Mouse (Mus musculus): Measurements from ENCODE around the gene Srebf1.

Srebf1 gene

DNA sequence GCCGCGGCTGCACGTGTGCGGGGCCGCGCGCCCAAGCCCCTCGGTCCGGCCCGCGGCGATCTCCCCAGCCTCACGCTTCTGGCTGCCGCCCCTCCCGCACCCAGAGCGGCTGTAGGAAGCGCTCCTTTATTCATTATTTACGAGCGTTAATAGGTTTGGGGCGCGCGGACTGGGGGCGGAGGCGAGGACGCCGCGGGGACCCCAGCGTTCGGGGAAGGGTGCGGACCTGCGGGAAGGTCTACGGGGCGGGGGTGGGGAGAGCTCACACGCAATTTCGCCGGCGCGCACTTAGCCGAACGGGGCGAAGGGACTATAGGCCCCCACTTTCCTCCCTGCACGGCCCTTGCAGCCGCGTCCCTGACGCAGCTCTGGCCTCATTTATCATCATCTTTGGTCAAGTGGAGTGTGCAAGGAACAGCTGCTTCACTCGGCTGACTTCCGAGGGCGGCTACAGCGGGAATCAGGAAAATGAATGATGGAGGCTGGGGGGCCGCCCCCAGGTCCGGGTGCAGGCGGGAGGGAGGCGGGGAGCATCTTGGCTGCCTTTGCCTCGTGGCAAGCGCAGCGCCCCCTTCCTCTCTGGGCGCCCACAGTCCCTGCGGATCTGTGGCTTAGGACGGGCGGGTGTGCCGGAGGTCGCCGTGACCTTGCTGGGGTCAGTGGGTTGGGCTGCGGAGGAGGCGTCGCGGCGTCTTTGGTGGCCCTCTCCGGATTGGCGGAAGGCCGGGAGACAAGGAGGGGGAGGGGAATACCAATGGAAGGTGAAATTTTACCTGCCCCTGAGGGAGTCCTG, 46.0 kb downstream of the Srebf1 start:
- WGBS: under 1% methylated on average over 71 of the region's 71 CpGs

DNA sequence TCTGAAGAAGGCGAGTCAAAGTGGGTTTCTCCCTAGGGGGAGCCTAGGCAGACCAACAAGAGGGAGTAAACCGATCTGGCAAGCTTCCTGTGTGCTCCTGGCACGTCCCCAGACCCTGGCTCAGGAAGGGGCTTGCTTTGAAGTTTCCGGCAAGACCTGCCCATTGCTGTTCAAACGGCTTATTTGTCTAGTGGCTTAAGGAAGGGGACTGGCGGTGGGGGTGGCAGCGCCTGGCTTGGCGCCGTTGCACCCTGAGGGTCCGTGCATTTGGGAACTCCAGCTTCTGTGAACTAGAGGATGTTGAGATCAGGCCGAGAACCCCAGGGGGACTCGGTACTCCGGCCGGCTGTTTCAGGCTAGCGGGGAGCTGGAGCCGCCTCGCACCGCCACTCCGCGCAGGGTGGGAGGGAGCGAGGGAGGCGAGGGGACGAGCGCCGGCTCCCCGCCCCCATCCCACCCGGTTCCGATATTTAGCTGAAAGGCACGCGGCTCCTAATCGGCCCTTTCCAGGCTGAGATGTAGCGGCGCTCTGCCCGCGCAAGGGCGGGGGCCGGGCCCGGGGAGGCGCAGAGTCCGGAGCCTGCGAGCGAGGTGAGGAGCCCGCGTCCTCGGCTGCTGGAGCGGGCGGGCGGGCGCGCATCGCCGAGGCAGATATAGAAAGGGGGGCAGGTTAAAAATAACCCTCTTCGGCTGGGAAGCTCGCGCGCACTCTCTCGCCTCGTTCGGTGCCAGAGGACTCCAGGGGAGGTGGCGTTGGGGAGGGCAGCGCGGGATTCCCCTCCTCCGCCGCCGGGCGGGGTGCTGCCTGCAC, 46.8 kb downstream of the Srebf1 start:
- 1% methylated on average over 66 of the region's 66 CpGs for WGBS

DNA sequence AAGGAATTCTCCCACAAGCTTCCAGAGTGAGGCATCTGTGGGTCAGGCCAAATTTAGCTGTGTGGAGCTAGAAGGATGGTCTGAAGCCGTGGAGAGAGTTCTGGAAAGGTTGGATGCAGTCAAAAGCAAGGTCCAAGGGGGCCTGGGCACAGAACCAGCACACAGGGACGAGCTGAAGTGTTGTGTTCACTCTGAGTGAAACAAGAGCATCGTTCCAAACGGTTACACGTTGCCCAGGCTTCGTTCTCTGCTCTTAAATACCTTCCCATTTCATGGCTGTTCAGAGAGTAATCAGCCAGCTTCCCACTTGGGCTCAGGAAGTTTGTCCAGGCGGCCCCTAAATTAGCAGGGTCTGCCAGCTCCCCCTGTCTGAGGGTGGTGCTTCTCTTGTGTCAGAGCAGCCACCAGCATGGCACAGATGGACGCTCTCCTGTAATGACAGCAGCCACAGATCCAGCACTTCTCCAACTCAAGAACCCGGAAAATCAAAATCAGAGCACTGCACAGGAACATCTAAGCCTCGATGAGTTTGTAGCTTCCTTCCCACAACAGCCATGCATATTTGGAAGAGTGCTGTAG, 48.7 kb downstream of the Srebf1 start:
- WGBS: 24% methylated on average over 10 of the region's 10 CpGs

DNA sequence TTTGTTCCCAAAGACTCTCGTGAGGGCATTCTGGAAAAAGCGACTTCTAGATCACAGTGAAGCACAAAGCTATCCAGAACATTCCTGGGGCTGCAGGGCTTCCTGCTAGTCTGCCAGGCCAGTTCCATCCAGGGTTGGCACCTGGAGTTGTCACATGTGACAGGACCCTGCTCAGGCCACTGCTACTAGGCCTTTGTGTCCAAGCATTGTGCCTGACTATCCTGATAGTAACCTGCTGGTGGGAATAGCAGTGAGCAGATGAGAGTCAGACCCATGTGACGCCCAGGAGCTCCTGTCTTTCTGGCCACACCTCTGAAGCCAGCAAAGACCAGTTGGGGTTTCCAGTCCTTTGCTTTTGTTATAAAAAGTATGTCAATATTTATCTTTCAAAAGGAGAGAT, 50.3 kb downstream of the Srebf1 start:
- WGBS: 82% methylated on average over 3 of the region's 3 CpGs

DNA sequence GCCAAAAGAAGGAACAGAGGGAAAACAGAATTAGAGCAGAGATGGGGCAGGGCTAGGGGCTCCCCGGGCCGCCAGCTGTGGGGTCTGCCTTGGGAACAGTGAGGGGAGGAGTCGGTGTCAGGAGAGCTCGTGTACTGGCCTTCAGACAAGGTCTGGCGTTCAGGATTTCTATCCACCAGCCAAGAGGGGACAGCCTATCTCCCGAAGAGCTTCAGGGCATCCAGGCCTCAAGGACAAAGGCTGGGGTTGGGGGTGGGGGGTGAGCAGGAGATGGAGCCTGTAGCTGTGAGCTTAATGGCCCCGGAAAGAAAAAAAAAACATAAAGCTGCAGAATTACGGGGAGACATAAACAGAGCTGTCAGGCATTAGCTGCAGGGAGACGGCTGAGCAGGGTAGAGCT, 53.6 kb downstream of the Srebf1 start:
- WGBS: 27% methylated on average over 9 of the region's 9 CpGs

DNA sequence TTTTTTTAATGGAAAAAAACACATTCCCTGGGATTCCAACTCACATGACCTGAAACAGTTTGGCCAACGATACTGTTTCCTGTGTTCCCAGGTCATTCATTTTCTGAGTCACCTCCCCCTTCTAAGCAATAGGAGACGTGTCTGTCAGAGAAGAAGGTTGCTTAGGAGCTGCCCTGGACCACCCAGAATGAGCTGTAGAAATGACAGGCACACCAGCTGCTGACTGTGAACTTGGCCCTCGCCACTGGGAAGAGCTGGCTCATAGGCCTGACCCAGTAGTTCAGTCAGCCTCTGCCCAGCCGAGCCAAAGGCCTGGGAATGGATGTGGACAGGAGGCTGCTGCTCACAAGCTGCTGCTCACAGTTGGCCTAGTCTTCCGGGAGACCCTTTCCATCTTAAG, 57.3 kb downstream of the Srebf1 start:
- WGBS: 50% methylated on average over 5 of the region's 5 CpGs

DNA sequence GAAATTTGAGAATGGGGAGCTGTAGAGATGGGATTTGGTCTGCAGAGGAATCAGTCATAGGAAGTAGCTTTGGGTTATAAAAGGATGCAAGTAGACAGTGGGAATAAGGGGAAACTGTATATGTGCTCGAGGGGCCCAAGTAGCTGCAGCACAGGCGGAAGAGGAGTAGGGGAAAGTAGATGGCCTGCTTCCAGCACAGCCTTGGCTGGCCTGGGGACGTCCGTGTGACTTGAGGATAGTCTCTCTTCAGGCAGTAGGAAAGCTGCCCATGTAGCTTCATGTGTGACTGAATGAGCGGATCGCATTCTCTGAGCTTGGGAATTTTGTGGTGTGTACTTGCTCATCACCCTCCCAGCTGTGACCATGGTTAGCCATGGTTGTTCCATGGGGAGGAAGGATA, 57.9 kb downstream of the Srebf1 start:
- WGBS: 57% methylated on average over 6 of the region's 6 CpGs

DNA sequence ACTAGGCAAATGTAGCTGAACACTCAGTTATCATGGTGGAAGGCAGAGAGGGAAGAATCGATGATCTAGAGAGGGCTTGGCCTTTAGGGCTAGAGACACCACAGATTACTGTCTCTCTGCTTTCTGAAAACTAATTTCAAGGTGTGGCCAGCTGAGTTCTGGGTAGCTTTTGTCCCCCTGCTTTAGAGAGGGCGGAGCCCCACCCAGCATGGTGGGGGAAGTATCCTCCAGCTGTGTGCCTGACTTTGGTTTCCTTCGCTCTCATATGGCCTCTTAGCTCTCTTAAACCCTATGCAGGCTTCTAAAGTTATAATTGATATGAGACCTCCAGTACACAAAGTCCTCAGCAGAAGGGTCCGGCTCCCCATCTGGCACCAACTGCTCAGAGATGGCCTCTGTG, 59.0 kb downstream of the Srebf1 start:
- WGBS: 96% methylated on average over 4 of the region's 4 CpGs

DNA sequence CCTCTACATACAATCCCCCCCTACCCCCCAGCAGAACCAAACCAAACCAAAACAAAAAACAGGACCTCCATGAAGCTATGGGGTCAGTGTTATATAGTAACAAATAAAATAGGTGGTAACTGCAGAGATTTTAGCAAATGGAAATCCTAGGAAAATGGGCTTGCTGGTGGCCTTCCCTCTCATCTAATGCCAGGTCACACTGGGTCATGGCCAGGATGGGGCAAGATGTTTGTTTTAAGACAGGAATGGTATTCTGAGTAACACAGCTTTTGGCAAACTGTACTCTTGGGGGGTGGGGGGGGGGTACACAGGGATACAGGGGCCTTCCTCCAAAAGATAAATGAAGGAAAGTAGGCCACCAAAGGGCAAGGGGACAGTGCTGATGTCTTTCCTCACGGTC, 59.8 kb downstream of the Srebf1 start:
- WGBS: 75% methylated on average over 1 of the region's 1 CpGs

DNA sequence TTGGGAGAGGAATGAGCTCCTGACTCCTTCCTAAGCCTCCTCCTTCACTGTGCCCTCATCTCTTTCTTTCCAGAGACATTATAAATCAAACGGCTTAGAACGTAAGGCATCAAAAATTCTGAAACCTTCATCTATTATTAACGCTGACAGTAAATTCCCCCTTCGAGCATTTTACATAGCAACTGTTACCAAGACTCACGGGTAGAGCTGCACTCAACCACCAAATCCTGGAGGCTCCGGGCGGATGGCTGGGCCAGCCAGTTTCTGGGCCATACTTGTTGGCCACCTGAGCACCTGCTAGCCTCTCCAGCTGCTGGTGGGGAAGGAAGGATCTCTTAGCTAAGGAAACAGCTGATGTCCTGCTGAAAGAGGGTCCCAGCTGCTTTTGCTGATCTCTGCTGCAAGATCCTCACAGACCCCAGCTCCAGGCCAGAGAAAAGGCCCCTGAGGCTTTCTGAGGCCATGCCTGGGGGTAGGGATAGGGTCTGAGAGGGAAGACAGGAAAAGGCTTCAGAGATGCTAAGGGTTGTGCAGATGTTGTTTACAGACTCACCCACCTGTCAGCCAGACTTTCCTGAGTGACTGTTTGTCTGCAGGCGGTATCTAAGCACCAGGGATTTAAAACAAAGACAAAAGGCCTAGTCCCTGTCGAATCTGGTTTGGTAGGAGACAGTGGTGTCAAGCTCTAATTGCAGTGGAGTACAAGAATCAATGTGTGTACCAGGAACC, 61.1 kb downstream of the Srebf1 start:
- WGBS: 46% methylated on average over 9 of the region's 9 CpGs

DNA sequence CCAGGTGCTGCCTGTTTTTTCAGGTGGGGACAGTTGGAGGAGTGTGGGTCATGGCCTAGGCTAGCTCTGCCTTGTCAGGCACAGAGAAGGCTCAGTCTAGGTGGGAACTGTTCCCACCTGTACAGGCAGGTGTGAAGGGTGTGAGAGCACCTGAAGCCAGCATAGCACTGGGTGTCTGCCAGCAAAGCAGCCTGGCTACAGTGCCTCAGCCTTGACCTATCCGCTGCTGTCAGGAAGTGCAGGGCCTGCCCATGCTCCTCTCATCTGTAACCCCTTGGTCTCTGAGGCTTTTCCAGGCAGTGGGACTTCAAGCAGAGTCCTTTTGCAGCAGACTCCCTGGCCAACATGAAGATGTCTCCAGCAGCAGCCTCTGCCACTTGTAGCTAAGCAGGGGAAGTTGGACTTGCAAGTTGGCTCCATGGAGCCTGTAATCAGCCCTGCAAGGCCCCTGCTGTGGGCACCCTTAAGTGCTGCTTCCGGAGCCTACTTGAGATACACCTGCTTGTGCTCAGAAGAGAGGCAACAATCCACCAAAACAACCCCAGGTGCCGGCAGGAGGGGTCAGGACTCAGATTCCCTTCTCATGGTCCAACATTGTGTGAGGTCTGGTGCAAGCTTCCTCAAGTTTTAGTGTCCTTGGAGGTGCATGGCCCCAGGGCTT, 61.8 kb downstream of the Srebf1 start:
- 69% methylated on average over 3 of the region's 3 CpGs for WGBS

DNA sequence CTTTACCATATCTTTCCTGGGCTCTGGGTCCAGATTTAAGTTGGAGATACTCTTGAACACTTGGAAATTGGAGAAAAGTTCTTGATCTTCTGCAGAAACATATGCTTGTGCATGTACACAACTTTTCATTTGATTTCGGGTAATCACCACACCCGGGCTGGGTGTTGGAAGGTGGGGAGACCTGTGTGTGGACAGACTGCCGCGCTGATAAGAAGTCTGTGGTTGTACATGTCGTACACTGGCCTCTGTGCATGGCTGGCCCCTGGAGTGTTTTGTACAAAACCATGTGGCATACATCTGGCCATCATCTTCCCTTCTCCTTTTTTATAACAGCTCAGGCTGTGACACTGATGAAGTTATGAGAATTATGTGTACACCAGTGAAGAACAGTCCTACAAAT, 62.4 kb downstream of the Srebf1 start:
- 91% methylated on average over 5 of the region's 5 CpGs for WGBS

DNA sequence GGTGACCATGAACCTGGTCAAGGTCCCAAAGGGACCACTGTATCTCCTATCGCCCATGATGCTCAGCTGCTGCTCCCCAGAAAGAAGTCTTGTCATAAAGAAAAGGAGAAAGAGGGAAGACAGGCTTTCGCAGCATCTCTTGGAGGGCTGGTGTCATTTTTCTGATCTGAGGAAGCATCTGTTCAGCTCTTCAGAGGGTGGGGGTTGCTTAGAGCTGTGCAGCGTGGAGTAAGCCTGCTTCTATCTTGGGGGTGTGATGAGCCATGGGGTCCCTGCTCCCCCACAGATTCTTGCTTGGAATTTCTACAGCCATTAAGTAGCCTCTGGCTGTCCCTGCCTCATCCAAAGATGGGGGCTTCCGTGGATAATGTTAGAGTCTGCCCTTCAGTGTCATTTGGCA, 64.1 kb downstream of the Srebf1 start:
- WGBS: 56% methylated on average over 4 of the region's 4 CpGs

DNA sequence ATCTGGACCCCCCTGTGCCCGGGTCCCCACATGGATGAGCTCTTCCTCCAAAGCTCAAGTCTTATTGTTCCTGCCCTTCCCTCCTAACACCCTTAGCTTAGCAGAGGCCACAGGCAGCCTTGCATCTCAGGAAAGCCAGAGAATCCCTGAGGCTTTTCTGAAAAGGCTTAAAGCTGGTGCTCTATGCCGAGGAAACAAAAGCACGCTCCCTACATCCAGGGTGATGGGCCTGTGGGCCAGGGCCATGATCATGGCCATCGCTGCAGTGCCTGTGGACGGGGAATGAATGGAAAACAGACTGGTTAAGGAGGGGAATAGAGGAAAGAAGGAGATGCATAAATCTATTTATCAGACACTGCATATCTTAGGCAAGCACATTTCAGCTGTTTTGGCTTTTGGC, 66.7 kb downstream of the Srebf1 start:
- WGBS: 75% methylated on average over 5 of the region's 5 CpGs

DNA sequence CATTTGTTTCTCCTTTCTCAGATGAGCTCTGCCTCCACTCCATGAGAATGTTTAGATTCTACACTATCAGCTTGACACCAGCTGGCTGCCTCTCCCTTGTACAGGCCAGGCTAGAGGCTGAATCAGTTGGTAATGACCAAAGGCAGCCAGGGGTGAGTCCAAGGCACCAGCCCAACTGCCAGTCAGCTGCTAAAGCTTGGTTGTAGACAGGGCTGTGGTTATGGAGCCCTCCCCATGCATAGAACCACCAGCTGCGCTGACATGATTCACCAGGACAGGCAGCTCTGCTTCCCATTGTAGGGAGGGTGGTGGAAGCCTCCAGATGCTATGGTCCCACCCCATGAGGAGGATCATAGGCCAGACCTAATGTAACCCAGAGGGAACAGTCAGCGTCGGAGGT, 68.4 kb downstream of the Srebf1 start:
- 85% methylated on average over 3 of the region's 3 CpGs for WGBS

DNA sequence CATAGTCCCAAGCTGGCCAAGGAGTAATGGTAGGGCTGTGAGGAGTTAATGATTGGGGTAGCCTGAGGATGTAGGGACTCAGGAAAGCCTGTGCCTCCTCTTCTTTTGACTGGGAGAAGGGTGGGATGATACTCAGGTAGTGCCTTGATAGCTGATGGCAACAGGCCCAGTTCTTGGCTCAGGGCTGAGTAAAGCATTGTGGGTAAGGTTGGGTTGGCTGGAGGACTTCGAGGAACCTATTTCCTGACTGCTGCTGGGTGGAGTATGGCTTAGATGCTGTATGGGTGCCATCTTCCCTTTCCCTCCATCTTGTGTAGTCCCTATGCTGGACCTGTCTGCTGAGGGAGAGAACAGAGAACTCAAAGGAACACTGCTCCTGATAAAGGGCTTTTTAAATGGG, 70.0 kb downstream of the Srebf1 start:
- WGBS: 28% methylated on average over 1 of the region's 1 CpGs

DNA sequence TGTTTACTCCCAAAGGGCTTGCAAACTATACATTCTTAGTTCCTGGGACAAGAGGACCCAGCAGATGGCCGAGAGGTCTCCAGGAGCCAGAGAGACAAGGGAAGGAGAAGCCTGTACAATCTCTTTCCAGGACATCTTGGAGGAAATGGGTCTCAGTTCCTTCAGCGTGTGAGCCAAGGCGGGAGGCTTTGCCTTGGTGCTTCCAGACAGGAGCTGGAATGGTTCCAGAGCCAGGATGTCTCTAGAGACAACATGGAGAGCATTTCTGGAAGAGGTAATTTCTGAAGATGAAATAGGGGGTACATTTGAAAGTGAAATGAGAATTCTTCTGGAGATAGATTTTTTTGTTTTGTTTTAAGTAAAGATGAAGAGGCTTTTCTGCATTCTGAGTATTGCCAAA, 71.7 kb downstream of the Srebf1 start:
- WGBS: 46% methylated on average over 3 of the region's 3 CpGs
